Mouse (Mus musculus) urinary bladder, postnatal 4 days (tissue): ENCODE results near the gene Taf4.

ENCODE experiments used
- DNase-seq, 2 experiments: peaks; one replicate each; pipeline ENCODE4 v3.0.0; 2021 to 2022; ENCODE audit warnings: low spot score in 2 of 2

The Taf4 gene

DNA sequence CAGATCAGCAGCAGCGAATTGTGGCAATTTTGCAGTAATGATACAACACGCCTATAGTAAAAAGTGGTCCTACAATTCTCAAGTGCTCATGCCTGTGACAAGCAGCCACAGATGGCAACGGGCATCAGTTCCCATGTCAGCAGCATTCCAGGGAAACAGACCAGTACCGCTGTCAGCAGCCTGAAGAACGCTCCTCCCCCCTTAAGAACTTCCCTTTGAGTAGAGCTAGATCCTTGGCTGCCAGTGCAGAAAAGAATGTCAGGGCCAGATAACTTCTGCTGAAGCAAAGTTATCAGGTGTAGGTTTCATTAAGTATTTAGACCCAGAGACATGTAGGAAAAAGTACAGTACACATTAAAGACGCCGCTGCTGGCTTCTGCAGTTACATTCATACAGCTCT, 8.4 kb upstream of the Taf4 start:
- DNase-seq = peak in 1 of 2 experiments; percentile 35

DNA sequence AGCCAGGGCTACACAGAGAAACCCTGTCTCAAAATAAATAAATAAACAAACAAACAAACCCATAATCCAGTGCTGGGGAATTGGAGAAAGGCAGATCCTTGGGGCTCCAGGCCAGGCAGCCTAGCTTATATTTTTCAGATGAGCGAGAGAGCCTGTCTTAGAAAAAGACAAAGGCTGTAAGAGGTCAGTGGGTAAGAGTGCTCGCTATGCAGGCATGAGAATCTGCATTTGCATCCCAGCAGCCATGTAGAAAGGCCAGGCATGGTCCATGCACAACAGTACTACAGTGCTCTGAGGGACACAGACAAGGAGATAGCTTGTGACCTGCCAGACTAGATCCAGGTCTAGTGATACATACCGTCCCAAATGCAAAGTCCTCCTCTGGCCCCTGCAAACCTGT, 6.3 kb upstream of the Taf4 start:
- peak in 1 of 2 experiments; percentile 26 for DNase-seq

DNA sequence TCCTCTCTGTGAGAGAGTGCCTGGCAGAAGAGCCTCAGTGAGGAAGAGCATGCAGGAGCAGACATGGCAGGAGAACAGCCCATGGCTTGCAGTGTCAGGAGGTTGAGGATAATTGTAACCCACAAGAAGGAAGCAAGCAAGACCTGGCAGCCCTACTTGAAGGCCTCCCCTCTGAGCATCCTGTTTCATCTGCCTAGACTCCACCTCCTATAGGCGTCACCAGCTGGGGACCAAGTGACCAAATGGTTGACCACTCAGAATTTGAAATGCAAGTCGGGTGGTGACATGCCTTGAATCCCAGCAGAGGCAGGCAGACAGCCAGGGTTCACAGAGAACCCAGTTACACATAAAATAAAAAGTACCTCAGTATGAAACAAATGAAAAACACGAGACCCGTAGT, 4.2 kb upstream of the Taf4 start:
- DNase-seq = peak in 1 of 2 experiments; percentile 42

DNA sequence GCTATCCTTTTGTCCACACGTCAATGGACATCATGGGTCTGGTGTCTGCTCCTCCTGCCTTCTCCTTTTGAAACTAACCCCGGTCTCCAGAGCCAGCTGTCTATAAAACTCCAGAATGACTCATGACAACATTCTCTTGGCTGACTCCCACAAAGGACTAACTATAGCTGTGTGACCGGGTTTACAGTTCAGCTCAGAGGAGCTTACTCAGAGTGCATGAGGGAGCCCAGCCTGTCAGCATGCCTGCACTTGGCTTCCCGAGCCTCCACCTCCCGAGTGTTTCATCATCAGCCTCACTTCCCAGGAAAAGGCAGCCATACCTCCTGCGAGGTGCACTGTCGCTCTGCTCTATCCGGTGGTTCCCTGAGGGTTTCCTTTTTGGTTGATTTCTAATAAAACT, 3.4 kb upstream of the Taf4 start:
- DNase-seq = peak in 1 of 2 experiments; percentile 58

DNA sequence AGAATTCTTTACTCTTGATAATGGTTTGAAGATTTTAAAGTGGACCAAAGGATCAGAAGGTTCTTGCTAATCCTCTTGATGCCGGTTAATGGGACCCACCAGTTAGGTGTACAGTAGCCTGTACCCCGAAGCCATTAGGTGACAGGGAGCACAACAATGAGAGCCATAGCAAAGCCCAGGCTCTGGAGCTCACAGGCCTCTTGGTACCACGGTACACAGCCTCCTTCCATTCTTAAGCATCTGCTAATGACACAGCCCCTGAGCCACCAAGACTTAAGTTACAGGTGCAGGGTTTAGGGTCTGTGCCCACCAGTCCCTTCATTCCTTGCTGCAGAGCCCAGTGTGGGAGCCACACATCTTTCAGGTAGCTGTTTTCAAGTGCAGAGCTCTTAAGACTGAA, 1.8 kb upstream of the Taf4 start:
- DNase-seq = peak in 1 of 2 experiments; percentile 40

DNA sequence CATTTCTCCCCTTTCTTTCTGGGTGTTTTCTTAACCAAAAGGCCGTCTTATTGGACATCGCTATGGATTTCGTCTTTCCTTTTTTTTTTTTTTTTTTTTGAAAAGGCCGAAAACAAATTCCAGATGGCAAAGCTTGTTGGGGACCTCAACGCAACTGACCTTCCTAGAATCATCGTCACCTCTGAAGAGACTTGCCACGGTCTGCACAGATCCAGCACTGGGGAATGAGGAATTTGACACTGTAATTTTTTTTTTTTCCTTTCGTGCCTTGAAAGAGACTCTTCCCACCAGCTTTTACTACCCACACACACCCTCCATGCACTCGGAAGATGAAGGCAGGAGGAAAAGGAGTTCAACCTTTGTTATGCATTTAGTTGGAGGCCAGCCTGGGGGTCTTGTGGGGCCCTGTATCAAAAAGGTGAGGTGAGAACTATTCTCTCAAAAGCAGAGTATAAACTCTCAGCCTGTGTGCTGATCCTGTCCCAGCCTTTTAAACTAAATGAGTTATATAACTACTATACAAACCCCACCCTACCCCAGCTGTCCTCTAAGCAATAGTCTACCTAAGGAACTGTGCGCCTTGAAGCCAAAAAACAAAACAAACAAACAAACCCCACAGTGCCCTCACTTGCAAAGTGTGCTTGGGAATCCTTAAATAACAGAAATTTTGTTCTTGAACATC, 1.0 kb upstream of the Taf4 start:
- DNase-seq = no peak

DNA sequence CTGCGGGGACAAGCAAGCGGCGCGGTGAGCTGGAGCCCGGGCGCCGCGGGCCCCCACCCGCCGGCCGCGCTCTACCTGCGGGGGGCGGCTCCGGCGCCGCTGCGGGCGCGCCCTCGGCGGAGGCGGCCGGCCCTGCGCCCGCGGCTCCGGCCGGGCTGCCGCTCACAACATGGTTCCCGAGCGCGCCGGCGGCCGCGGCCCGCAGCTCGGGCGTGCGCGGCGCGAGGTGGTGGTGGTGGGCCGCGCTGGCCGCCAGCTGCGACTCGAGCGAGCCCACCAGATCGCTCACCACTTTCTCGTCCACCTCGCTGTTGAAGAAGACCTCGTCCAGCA, 185 bp downstream of the Taf4 start:
- no peak for DNase-seq

DNA sequence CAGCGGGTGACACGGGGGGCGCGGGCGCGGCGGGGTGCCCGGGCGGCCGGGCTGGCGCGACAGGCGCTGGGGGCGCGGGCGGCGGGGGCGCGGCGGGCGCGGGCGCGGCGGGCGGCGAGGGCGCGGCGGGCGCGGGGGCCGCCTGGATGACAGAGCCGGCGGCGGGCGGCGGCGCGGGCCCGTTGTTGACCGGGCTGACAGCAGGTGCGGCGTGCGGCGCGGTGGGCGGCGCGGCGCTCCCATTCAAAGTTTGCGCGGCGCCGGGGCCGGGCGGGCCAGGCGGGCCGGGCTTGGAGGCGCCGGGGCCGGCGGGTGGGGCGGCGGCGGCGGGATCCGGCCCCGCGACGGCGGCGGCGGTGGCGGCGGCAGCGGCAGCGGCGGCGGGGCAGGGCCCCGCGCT, 595 bp downstream of the Taf4 start:
- DNase-seq = peak in 1 of 2 experiments; percentile 57

DNA sequence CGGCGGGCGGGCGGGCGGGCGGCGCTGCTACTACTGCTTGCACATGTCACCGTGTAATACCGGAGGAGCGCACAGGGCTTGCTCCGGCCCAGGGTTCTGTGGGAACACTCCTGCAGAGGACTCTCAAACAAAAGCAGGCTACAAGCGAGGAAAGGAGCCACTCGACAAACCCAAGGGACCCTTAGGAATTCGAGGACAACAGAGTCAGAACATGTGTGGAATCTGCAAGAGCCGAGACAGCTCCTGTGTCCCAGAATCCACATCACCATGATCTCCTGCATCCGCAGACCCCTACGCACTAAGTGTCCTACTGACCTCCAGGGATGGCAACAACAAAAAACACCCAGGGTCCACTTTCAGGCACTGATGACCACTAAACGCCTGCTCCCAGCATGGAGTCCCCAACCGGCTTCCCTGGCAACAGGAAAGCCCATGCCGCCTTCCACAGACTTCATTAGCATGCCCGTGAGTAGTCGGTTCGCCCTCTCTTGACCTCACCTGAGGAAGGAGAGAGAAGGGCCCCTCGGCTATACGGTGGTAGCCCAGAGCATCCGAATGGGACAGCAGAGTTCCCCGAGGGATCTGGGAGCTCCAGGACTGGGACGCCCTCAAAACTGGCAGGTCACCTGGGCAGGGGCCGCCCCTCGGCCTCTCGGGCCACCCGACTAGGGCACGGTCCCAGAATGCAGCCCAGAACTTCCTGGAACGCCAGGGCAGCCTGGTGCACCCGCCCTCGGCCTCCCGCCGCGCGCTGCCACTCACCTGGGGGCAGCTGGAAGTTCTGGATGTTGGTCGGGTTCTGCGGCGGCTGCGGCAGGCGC, 1.6 kb downstream of the Taf4 start:
- DNase-seq = peak; percentile 29 to 58

DNA sequence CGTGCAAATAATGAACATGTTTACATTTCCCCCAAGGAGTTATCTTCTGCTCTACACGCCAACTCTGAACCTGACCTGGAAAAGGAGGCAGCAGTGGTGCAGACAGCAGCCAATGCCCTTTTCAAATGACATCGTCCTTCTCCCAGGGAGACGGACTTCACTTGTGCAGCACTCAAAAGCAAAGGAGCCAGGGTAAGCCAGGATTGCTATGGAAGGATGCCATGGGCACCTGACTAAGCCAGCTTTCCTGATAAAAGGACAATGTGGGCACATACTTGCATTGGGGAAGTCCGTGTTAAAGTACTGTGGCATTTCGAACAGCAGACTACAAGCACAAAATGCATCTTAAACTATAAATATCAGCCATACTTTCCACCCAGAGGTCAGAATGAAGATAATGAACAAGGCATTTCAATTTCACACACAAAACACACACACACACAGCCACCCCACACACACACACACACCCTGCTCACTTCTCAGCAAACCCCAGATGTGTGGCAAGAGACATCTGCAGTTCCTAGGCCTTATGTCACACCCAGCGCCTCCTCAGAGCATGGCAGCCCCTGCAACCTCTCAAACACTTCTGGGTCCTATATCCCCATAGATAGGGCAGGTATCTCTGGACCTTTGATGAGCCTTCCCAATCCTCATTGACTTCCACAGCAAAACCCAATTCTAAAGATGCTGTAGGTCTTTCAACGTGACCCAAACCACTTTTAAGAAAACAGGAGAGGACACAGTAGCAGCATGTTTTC, 2.4 kb downstream of the Taf4 start:
- DNase-seq = peak in 1 of 2 experiments; percentile 42

DNA sequence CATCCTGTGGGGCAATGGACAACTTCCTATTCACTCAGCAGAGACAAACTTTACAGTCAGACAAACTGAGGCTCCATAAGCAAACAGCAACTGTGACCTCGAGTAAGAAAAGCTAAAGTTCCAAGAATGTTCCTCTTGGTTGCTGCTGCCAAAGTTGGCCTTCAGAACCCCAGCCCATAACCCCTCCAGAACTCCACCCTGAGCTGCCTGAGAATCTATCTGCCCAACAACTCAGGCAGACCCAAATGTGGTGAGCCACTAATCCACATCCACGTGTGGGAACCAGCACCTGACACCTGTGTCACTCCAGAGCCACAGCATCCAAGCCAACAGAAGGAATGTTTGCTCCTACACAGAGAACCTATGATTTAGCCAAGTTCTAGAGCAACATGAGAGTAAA, 4.0 kb downstream of the Taf4 start:
- DNase-seq = no peak

DNA sequence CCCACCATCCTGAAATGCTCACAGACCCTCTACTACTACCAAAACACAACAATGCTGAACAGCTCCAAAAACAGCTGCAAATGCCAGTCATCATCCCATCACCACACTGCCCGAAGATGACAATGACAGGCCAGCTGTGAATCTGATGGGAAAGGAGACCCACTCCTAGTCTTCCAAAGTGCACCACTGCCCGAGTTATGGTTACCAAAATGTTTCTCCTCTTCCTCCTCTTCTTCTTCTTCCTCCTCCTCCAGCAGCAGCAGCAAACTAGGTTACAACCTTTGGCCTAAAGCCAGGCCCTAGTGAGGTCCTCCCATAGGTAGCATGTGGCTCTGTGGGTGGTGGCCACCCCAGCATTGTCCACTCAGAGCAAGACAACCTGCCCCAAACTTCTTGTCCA, 4.6 kb downstream of the Taf4 start:
- no peak for DNase-seq

DNA sequence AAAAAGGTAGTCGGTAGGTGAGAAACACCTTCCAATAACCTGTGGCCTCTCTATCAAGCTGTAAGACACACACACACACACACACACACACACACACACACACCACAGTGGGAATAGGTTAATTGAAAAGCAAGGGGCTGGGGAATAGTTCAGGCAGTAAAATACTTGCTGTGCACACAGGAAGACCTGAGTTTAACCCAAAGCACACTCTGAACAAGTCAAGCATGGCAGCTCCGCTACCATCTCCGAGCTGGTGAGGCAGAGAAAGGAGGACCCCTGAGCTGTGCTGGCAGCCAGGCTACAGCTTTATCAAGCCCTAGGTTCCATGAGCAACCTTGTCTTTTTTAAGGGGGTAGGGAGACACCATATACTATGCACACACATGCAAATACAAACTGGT, 7.3 kb downstream of the Taf4 start:
- no peak for DNase-seq

DNA sequence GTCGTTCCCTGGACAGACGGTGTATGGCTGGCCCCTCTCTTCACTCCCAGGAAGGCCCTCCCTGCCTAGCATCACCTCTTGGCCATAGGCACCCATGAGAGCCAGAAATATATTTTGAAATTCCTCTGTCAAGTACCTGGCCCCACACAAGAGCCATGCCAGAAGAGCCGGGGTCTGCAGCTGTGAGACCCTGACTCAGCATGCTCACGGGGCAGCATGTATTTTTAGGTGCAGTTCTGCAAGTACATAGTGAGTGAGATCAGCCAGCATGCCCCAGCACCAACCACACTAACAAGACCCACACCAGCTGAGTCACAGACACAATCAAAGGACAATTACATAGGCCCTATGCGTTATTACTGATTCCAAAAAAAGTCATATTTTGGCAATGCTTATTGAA, 8.8 kb downstream of the Taf4 start:
- no peak for DNase-seq

DNA sequence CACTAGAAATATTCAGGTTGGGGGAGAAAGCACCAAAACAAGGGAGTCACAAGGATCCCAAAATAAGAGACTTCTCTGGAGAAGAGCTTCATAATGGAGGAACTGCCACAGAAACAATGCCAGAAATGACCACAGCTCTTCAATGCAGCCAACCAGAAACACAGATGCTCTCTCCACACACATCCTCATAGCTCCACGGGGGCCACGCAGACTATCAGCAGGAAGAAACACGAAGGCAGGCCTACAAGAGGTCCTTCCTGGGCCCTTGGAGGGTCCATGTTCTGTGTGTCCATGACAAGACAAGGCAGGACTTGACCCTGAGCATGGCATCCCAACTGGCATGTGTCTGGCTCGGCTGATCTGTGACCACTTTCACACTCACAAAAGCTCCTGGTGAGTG, 15.0 kb downstream of the Taf4 start:
- DNase-seq = no peak

DNA sequence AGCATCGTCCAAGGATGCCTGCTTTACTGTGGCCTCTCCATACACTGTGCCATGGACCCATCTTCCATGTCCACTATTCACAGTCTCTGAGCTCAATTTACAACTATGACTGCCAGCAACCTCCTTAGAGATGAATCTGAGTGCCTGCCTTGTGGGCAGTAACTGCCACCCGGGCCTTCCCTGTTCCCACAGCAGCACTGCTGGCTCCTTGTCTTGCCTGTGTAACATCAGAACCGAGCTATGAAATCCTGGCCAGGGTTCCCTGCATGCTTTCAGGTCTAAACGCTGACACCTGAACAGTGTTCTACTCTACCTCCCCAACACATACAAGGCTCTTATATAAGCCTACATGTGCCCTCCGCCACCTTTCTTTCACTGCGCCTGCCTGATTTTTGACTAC, 16.1 kb downstream of the Taf4 start:
- DNase-seq = no peak

DNA sequence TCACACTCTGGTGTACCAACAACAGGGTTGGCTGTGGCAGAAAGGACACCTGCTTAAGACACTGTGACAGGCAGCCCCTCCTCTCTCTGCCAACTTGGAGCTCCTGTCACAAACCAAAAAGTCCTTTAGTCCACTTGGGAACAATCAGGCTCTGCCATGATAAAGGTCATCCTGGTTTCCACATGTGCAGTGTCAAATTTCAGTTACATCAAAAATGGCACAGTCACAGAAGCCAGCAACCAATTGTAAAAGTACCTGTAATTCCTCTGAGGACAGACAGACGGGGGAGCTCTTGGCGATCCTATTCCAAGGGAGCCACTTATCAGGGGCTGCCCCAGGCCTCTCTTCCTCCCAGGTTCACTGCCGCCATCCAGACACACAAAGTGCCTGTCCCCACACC, 17.1 kb downstream of the Taf4 start:
- DNase-seq = no peak

DNA sequence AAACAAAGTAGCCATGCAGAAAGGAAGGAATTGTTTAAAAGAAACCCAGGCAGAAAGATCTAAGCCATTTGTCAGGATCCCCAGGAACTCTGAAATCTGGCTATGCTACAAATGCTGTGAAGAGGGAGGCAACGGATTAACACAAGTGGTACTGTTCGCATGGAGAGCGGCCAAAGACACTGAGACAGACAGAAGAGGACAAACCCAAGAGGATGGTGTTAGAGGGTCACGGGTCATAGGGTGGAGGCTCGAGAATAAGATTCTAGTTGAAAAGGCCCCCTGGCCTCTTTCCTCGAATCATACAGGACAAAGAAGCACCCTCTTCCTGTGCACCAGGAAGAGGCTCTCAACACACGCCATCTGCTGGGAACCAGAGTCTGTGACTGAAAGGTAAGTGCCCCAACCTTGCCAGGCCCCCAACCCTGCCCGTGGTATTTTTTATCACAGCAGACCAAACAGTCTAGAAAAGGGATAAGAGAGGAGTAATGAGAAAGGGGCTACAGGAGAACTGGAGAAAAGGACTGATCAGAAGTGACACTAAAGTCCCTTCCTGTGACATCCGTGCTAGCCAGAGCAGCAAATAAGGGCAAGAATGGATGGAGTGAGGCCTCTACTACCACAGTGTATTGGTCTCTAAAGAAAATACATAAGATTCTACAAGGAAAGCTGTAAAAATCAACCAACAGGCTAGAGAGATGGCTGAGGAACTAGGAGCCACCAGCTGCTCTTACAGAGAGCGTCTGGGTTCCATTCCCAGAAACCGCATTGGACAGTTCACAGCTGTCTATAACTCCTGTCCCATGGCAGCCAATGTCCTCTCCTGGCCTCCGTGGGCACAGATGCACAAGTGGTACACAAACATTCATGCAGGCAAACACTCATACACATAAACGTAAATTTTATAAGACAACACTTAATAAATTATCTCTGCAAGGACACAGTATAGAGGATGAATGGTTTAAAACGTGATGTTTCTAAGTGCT, 24.6 kb downstream of the Taf4 start:
- no peak for DNase-seq

DNA sequence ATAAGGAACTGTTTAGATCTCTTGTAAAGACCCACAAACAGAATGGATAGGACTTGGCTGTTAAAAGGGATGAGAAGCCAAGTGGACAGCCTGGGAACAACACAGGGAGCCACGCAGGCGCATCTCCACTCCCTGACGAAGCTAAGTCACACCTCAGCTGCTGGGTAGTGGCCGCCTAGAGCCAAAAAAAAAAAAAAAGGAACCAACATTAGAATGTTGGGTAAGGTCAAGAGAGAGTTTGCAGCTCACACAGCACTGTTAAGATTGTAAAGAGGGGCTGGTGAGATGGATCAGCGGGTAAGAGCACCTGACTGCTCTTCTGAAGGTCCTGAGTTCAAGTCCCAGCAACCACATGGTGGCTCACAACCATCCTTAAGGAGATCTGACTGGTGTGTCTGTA, 27.6 kb downstream of the Taf4 start:
- DNase-seq = no peak

DNA sequence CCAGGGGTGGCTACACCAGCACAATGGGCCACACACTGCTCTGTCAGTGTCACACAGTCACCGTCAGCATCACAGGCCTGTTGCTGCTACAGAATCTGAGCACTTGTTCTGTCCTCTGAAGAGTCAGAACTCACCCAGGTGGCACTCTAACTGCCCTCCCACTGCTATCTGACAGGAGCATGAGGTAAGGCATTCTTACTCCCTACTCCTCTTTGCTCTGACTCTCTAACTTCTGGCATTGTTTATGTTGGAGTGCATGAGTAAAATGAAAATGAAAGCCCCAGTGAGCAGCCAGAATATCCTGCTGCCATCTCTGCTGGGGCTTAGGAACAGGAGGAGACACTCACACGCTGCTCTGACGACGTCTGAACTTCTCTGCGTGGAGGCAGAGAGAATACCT, 28.8 kb downstream of the Taf4 start:
- DNase-seq = no peak

DNA sequence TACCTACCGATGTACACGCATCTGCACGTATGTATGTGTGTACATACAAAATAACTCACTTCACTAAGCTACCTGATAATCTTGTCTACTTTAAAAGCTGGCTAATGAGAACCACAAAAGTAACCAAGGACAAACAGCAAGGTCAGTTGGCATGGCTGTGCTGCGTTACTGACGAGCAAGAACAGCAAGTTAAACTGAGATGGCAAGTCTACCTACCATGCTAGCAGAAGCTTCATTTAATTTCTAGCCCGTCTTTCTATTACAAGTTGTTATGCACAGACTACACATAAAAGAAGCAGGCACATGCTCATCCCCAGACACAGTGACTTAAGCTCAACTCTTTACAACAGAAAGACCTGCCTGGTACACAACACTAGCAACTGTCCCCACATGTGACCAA, 29.9 kb downstream of the Taf4 start:
- DNase-seq = no peak

DNA sequence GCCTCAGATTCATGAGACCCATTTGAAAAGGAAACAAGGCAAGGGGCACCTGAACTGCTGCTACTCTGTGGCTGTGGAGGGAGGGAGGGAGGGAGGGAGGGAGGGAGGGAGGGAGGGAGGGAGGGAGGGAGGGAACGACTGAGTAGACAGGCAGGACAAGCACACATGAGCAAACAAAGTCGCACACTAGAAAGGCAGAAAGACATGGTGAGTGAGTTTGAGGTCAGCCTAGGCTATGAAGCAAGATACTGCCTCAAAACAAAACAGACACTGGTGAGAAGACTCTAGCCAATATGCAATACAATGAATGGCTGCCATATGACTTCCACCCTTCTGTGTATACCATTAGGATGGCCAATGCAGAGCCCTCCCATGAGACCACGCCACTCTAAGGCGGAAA, 31.4 kb downstream of the Taf4 start:
- DNase-seq = no peak
